Mouse (Mus musculus) spleen, adult 18-20 months (tissue): ENCODE results near the gene Rbfox3.

Source experiments
- DNase-seq, 2 experiments: peaks; one replicate each; pipeline ENCODE4 v3.0.0; 2022; ENCODE audit warnings: mixed read lengths in 2 of 2

The Rbfox3 gene

GRCm38 (mm10) chr11:118467441-118468035 lies 443.9 kb downstream of the Rbfox3 start:
- DNase-seq, result no peak

GRCm38 (mm10) chr11:118460280-118460679 lies 451.1 kb downstream of the Rbfox3 start:
- DNase-seq, result peak in 1 of 2 experiments; percentile 21

- DNase-seq, result no peak
These were observed 451.9 kb downstream of the Rbfox3 start for GRCm38 (mm10) chr11:118459536-118459935.

- DNase-seq, result peak in 1 of 2 experiments; percentile 36
These were observed 452.3 kb downstream of the Rbfox3 start for GRCm38 (mm10) chr11:118459051-118459450.

- DNase-seq, result no peak
These were observed 454.5 kb downstream of the Rbfox3 start for GRCm38 (mm10) chr11:118456937-118457336.

- DNase-seq, result no peak
These were observed 455.6 kb downstream of the Rbfox3 start for GRCm38 (mm10) chr11:118455788-118456187.

- DNase-seq, result no peak
These were observed 457.3 kb downstream of the Rbfox3 start for GRCm38 (mm10) chr11:118453886-118454671.

GRCm38 (mm10) chr11:118452955-118453354 lies 458.4 kb downstream of the Rbfox3 start:
- DNase-seq, result no peak

GRCm38 (mm10) chr11:118451211-118451610 lies 460.2 kb downstream of the Rbfox3 start:
- DNase-seq, result no peak

GRCm38 (mm10) chr11:118448385-118448784 lies 463.0 kb downstream of the Rbfox3 start:
- DNase-seq, result no peak

GRCm38 (mm10) chr11:118447346-118447745 lies 464.1 kb downstream of the Rbfox3 start:
- DNase-seq, result no peak

- peak; percentile 25 to 58 for DNase-seq
These were observed 465.6 kb downstream of the Rbfox3 start for GRCm38 (mm10) chr11:118445843-118446242.

GRCm38 (mm10) chr11:118443201-118443970 lies 468.0 kb downstream of the Rbfox3 start:
- DNase-seq, result peak in 1 of 2 experiments; percentile 64

- no peak for DNase-seq
These were observed 468.7 kb downstream of the Rbfox3 start for GRCm38 (mm10) chr11:118442691-118443090.
